Mouse (Mus musculus) hindbrain, embryonic 15.5 days (tissue): ENCODE results near the gene Tcf20. TPM values are rescaled to one million over a fixed set of nuclear protein-coding genes. Genes with fewer than 3 reads are reported as not detected.
"Not testable (repeated sequence)": the region's sequence is repeated elsewhere in the genome, so short reads cannot be mapped to it uniquely, and the experiment has no call there.

Experiments used
- ATAC-seq: fragments of 200-750 bp; cut with Nextera tagmentation; 2 replicates; pipeline ENCODE4 v1.8.0; 2017; ENCODE audit warnings: low read depth, moderate number of reproducible peaks, moderate TSS enrichment; ENCODE audit not compliant: low FRiP score
- H3K27ac ChIP-seq: fragments of 300-500 bp; sonication (generic); replicated peaks from 2 replicates; pipeline ENCODE4 v1.5.1; 2015; ENCODE audit warnings: mild to moderate bottlenecking, inconsistent platforms
- H3K27me3 ChIP-seq: fragments of 300-500 bp; sonication (generic); 2 replicates; pipeline ENCODE4 v1.6.1; 2015; ENCODE audit warnings: control low read depth, inconsistent platforms
- H3K36me3 ChIP-seq: fragments of 300-500 bp; sonication (generic); 2 replicates; pipeline ENCODE4 v1.6.1; 2015; ENCODE audit warnings: control low read depth, inconsistent platforms
- H3K4me1 ChIP-seq: fragments of 300-500 bp; sonication (generic); replicated peaks from 2 replicates; pipeline ENCODE4 v1.6.1; 2015; ENCODE audit warnings: control low read depth, inconsistent platforms
- H3K4me2 ChIP-seq: fragments of 300-500 bp; sonication (generic); 2 replicates; pipeline ENCODE4 v1.6.1; 2015; ENCODE audit warnings: moderate library complexity, mild to moderate bottlenecking, inconsistent platforms
- H3K4me3 ChIP-seq: fragments of 300-500 bp; sonication (generic); 2 replicates; pipeline ENCODE4 v1.5.1; 2015; ENCODE audit warnings: mild to moderate bottlenecking, inconsistent platforms
- H3K9ac ChIP-seq: fragments of 300-500 bp; sonication (generic); 2 replicates; pipeline ENCODE4 v1.6.1; 2015; ENCODE audit warnings: inconsistent platforms
- H3K9me3 ChIP-seq: fragments of 300-500 bp; sonication (generic); 2 replicates; pipeline ENCODE4 v1.6.1; 2016; ENCODE audit warnings: control low read depth, inconsistent platforms
- WGBS: fragments of 180-500 bp; shearing (Covaris S2); methylation state at CpG from one replicate; pipeline ENCODE4 v1.1.7; 2015; 5-methylcytosine and 5-hydroxymethylcytosine counted together
- microRNA-seq: library from miRNA; unstranded; fragments of <30 nt; microRNA quantifications from one replicate; pipeline ENCODE4, GENCODE M21; 2016
- polyA plus RNA-seq: library from polyadenylated mRNA; unstranded; fragments of >200 nt; fragmentation: Nextera tagmentation; extraction: Ambion mirVana; gene quantifications from 2 replicates; pipeline ENCODE4 v1.2.1, GENCODE M21; 2015

The Tcf20 gene
- polyA plus RNA-seq, 1 experiment from 2014 or later: 10.4 TPM

DNA sequence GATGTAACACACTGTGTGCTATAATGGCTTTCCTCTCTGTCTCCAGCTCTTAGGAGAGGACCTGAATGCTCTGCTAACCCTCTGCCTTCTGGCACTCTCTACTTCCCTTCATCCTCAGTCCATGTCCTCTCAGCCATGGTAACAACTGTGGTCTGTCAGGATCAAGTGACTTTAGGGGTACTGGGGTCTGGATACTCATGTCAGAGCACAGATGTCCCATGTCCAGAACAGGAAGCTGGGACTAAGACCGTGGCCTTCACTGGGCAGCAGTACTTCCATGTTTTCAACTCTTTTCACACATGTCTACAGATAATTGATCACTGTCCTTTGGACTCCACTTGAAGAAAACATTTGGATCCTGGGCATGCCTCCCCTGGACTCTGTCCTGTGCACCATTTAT lies 203.9 kb downstream of the Tcf20 start:
- WGBS: 88% methylated on average over 1 of the region's 1 CpGs
- Histone ChIP-seq H3K36me3 (no peaks in the 10 kb centered on the region), H3K4me3 (no peak overlapping the region), H3K4me2 (no peak overlapping the region), H3K27ac (no peak overlapping the region), H3K9me3 (no peaks in the 10 kb centered on the region), H3K9ac (no peak overlapping the region), H3K4me1 (no peaks in the 10 kb centered on the region), H3K27me3 (no peaks in the 10 kb centered on the region)
- no peak for ATAC-seq

DNA sequence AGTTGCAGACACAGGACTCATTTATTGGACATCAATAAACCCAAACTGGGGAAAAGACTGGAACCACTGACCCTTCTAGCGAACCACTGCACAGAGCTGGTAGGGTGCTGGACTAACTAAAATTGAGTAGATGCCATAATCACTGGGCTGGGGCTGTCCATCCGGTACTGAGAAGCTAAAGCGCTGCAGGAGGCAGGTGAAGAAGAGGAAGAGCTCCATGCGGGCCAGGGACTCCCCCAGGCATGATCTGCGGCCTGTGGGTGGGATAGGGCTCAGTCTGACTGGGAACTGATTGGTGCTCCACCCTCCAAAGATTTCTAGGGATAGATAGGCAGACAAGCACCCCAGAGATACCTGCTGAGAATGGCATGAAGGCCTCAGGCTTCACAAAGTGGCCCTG lies 209.8 kb downstream of the Tcf20 start:
- not testable (repeated sequence) for H3K27ac ChIP-seq, H3K27me3 ChIP-seq, ATAC-seq, H3K36me3 ChIP-seq, H3K4me3 ChIP-seq, H3K4me1 ChIP-seq, H3K4me2 ChIP-seq, H3K9me3 ChIP-seq, H3K9ac ChIP-seq
- WGBS: 90% methylated on average over 5 of the region's 5 CpGs

DNA sequence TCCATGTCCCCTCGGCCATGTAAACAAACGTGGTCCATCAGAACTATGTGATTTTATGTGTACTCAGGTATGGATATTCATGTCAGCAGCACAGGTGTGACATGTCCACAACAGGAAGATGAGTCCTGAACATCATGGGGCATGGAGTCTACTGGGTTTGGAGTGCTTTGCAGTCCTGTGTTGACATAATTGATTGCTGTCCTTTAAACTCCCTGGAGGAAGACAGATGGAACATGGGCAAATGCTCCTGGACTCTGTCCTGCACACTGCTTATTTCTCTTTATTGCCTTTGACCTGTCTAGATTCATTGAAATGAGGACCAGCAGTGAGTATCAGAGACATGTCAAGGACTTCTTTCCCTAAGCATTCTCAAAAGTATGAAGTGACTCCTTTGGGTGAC lies 221.7 kb downstream of the Tcf20 start:
- no peaks in the 10 kb centered on the region for H3K27me3 ChIP-seq
- H3K4me3 ChIP-seq: no peak overlapping the region
- no peak overlapping the region for H3K9ac ChIP-seq
- no peak overlapping the region for H3K4me2 ChIP-seq
- ATAC-seq: no peak
- no peaks in the 10 kb centered on the region for H3K36me3 ChIP-seq
- no peaks in the 10 kb centered on the region for H3K9me3 ChIP-seq
- H3K4me1 ChIP-seq: no peaks in the 10 kb centered on the region
- no peak overlapping the region for H3K27ac ChIP-seq
- WGBS: 90% methylated on average over 2 of the region's 2 CpGs

DNA sequence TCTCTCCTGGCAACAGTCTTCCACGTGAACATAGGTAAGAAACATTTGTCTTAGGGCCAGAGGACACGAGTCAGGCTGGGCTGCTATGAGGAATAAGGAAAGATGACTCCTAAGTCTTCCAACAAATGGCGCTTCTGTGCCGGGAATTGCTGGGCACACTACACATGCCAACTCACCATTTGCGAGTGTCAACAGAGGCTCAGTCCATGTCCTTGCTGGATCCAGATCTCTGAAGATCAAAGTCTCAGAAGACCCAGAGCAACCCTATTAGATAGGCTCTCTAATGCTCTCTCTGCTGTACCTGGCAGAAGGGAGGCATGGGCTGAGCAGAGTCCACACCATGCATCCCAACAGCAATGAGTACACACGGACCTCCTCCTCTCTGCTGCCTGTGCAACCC lies 222.8 kb downstream of the Tcf20 start:
- Histone ChIP-seq H3K36me3 (no peaks in the 10 kb centered on the region), H3K4me3 (no peak overlapping the region), H3K9me3 (no peaks in the 10 kb centered on the region), H3K4me2 (no peak overlapping the region), H3K27ac (no peak overlapping the region), H3K4me1 (no peaks in the 10 kb centered on the region), H3K9ac (no peak overlapping the region), H3K27me3 (no peaks in the 10 kb centered on the region)
- WGBS: 85% methylated on average over 6 of the region's 6 CpGs
- ATAC-seq: no peak

DNA sequence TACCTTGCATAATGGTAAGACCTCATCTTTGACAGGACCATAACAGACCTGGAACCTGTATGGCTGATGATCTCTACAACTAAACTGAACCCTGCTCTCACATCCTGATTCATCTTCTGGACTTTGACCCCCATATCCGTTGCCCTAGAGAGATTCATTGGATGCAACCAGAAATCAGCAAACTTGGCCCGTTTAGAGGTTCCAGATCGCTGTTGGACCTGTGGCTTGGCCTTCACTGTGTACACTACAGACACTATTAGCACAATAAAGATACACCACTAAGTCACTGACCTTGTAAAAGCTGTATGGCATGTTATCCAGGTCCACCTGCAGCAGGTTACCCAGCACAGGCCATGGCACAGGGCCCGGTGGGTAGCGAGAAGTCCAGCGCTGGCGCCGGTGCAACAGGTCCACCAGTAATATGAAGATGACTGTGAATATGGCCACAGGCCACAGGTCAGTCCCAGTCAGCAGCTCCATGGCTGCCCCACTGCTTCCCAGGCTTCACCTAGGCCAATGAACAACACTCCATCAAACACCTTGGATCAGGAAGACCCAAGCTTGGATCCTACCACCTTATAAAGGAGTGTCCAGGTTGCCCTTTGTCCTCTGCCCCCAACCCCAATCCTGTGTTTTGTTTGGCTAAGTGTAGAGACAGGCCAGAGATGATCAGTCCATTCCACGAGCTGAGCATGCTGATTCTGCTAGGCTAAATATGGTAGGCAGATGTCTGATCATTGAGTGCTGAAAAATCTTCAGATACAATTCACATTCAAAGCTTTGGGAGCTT lies 223.8 kb downstream of the Tcf20 start, which contains the start of gene Cyp2d40:
TSS of gene Cyp2d40 (minus strand) at position 553 of the 790 bp plus-strand sequence.
- H3K27me3 ChIP-seq: no peaks in the 10 kb centered on the region
- 94% methylated on average over 9 of the region's 9 CpGs for WGBS

More for the DNA sequence above, 223.8 kb downstream of the Tcf20 start, which contains the start of gene Cyp2d40:
- Histone ChIP-seq H3K4me1 (no peaks in the 10 kb centered on the region), H3K27ac (no peak within 1 kb of the TSS), H3K4me2 (no peak within 1 kb of the TSS), H3K9ac (no peak within 1 kb of the TSS), H3K36me3 (no peaks in the 10 kb centered on the region), H3K4me3 (no peak within 1 kb of the TSS), H3K9me3 (no peaks in the 10 kb centered on the region)
- no peak for ATAC-seq

Small RNA genes lying within 50 kb of the gene (microRNA-seq; reads per million reads assigned to microRNA genes)
- gene Gm27618 (not detected), gene Mir3080 (14.4 reads per million, percentile 30 among the genes with 10 or more reads in this experiment)

Other genes starting within 250 kb of the Tcf20 start
- not detected in 2 replicates for gene Cyp2d40, start 223.7 kb downstream of the Tcf20 start, polyA plus RNA-seq
- not detected in 2 replicates for gene Cyp2d26, start 193.6 kb downstream of the Tcf20 start, polyA plus RNA-seq
- gene Nfam1, start 45.4 kb upstream of the Tcf20 start, polyA plus RNA-seq: 2.1 and 2.7 TPM in 2 replicates
- 29.7 and 31.0 TPM in 2 replicates for gene Serhl, start 101.6 kb upstream of the Tcf20 start, polyA plus RNA-seq
- 74.7 and 78.9 TPM in 2 replicates for gene Rrp7a, start 134.9 kb upstream of the Tcf20 start, polyA plus RNA-seq
- gene Poldip3, start 161.5 kb upstream of the Tcf20 start, polyA plus RNA-seq: 130 and 132 TPM in 2 replicates
- 116 and 144 TPM in 2 replicates for gene Cyb5r3, start 184.7 kb upstream of the Tcf20 start, polyA plus RNA-seq